Mouse (Mus musculus) lung, postnatal 10 days (tissue): ENCODE results near the gene Nudt1.

ENCODE experiments used
- DNase-seq: peaks from one replicate; pipeline ENCODE4 v3.0.0; 2021

The Nudt1 gene

GRCm38 (mm10) chr5:140387236-140387635 lies 65.8 kb downstream of the Nudt1 start:
- DNase-seq: no peak
